Mouse (Mus musculus): ENCODE measurements around the gene L3hypdh.

L3hypdh gene

GRCm38 (mm10) chr12:72085329-72086165 lies at the start of gene L3hypdh, which contains the start of gene Jkamp:
Gene L3hypdh, minus strand, starts transcription at chr12:72085439.
Gene Jkamp, plus strand, starts transcription at chr12:72085589.
- peak; percentile 99 for DNase-seq (ENCODE audit: low spot score in 2 of 2)

- no peak for DNase-seq (ENCODE audit: low spot score in 2 of 2)
These were observed 44.0 kb upstream of the L3hypdh start for GRCm38 (mm10) chr12:72129203-72129602.

- DNase-seq (ENCODE audit: low spot score in 2 of 2) = no peak
These were observed 30.6 kb upstream of the L3hypdh start for GRCm38 (mm10) chr12:72115686-72116345.

GRCm38 (mm10) chr12:72115126-72115525 lies 29.9 kb upstream of the L3hypdh start:
- DNase-seq (ENCODE audit: low spot score in 2 of 2) = no peak

GRCm38 (mm10) chr12:72104525-72105281 lies 19.5 kb upstream of the L3hypdh start:
- DNase-seq (ENCODE audit: low spot score in 2 of 2) = peak; percentile 78 to 81

- no peak for DNase-seq (ENCODE audit: low spot score in 2 of 2)
These were observed 18.8 kb upstream of the L3hypdh start for GRCm38 (mm10) chr12:72104027-72104426.

- no peak for DNase-seq (ENCODE audit: low spot score in 2 of 2)
These were observed 17.5 kb upstream of the L3hypdh start for GRCm38 (mm10) chr12:72102776-72103175.

- DNase-seq (ENCODE audit: low spot score in 2 of 2) = no peak
These were observed 11.7 kb upstream of the L3hypdh start for GRCm38 (mm10) chr12:72096966-72097365.

GRCm38 (mm10) chr12:72089802-72090201 lies 4.6 kb upstream of the L3hypdh start:
- DNase-seq (ENCODE audit: low spot score in 2 of 2) = no peak

- DNase-seq (ENCODE audit: low spot score in 2 of 2) = no peak
These were observed 1.1 kb upstream of the L3hypdh start for GRCm38 (mm10) chr12:72086166-72086825.

- DNase-seq (ENCODE audit: low spot score in 2 of 2) = no peak
These were observed 263 bp downstream of the L3hypdh start for GRCm38 (mm10) chr12:72085024-72085328.

GRCm38 (mm10) chr12:72084261-72085023 lies 797 bp downstream of the L3hypdh start:
- DNase-seq (ENCODE audit: low spot score in 2 of 2) = peak in 1 of 2 experiments; percentile 65

- no peak for DNase-seq (ENCODE audit: low spot score in 2 of 2)
These were observed 2.0 kb downstream of the L3hypdh start for GRCm38 (mm10) chr12:72083265-72083664.

- no peak for DNase-seq (ENCODE audit: low spot score in 2 of 2)
These were observed 2.9 kb downstream of the L3hypdh start for GRCm38 (mm10) chr12:72082370-72082769.

GRCm38 (mm10) chr12:72081961-72082360 lies 3.3 kb downstream of the L3hypdh start:
- DNase-seq (ENCODE audit: low spot score in 2 of 2) = no peak

GRCm38 (mm10) chr12:72078248-72078647 lies 7.0 kb downstream of the L3hypdh start:
- DNase-seq (ENCODE audit: low spot score in 2 of 2) = no peak

GRCm38 (mm10) chr12:72070327-72071269 lies 14.6 kb downstream of the L3hypdh start, which contains the start of gene Gpr135:
Gene Gpr135, minus strand, starts transcription at chr12:72071125.
- DNase-seq (ENCODE audit: low spot score in 2 of 2) = peak; percentile 91 to 92

GRCm38 (mm10) chr12:72069626-72070326 lies 15.5 kb downstream of the L3hypdh start:
- DNase-seq (ENCODE audit: low spot score in 2 of 2) = no peak

- DNase-seq (ENCODE audit: low spot score in 2 of 2) = no peak
These were observed 27.5 kb downstream of the L3hypdh start for GRCm38 (mm10) chr12:72057780-72058179.
